Mouse (Mus musculus): ENCODE measurements at regions not wholly inside any gene's neighbourhood (a gene's known extent, or its start where the extent isn't known, plus 50 kb on each side); places are given as distances from the start of the nearest gene placed in this dataset.

GRCm38 (mm10) chr17:44410961-44411360 is 222.6 kb downstream of the Clic5 start:
- no peak overlapping the region for H3K4me3 ChIP-seq (ENCODE audit: insufficient read depth, low read length)
- no peaks in the 10 kb centered on the region for H3K4me1 ChIP-seq (ENCODE audit: control insufficient read depth, insufficient read depth, low read length)
- H3K27ac ChIP-seq (ENCODE audit: insufficient read depth, low read depth, low read length): no peak overlapping the region
- TF ChIP-seq POLR2A (IDR thresholded peaks at IDR 0.05; ENCODE audit: borderline replicate concordance, low read depth, low read length): no peak
- no peak for TF ChIP-seq CTCF (IDR thresholded peaks at IDR 0.05; ENCODE audit: low read depth, low read length)

- Histone ChIP-seq H3K27ac (ENCODE audit: insufficient read depth, low read depth, low read length) (no peak overlapping the region), H3K4me3 (ENCODE audit: insufficient read depth, low read length) (no peak overlapping the region), H3K4me1 (ENCODE audit: control insufficient read depth, insufficient read depth, low read length) (peaks cover 10% of the 10 kb centered on the region)
- TF ChIP-seq CTCF (IDR thresholded peaks at IDR 0.05; ENCODE audit: low read depth, low read length) (no peak), POLR2A (IDR thresholded peaks at IDR 0.05; ENCODE audit: borderline replicate concordance, low read depth, low read length) (no peak)
Observed at GRCm38 (mm10) chr17:44418676-44419404, 230.5 kb downstream of the Clic5 start.

- no peak for TF ChIP-seq CTCF (IDR thresholded peaks at IDR 0.05; ENCODE audit: low read depth, low read length)
- TF ChIP-seq POLR2A (IDR thresholded peaks at IDR 0.05; ENCODE audit: borderline replicate concordance, low read depth, low read length): no peak
- Histone ChIP-seq H3K4me1 (ENCODE audit: control insufficient read depth, insufficient read depth, low read length) (peaks cover 10% of the 10 kb centered on the region), H3K27ac (ENCODE audit: insufficient read depth, low read depth, low read length) (no peak overlapping the region), H3K4me3 (ENCODE audit: insufficient read depth, low read length) (no peak overlapping the region)
Observed at GRCm38 (mm10) chr17:44419405-44419729, 231.0 kb downstream of the Clic5 start.

GRCm38 (mm10) chr17:44420098-44421070 is 232.0 kb downstream of the Clic5 start:
- Histone ChIP-seq H3K4me1 (ENCODE audit: control insufficient read depth, insufficient read depth, low read length) (peaks cover 10% of the 10 kb centered on the region), H3K27ac (ENCODE audit: insufficient read depth, low read depth, low read length) (no peak overlapping the region), H3K4me3 (ENCODE audit: insufficient read depth, low read length) (no peak overlapping the region)
- TF ChIP-seq POLR2A (IDR thresholded peaks at IDR 0.05; ENCODE audit: borderline replicate concordance, low read depth, low read length): no peak
- TF ChIP-seq CTCF (IDR thresholded peaks at IDR 0.05; ENCODE audit: low read depth, low read length): no peak

GRCm38 (mm10) chr17:44422161-44422560 is 233.8 kb downstream of the Clic5 start:
- Histone ChIP-seq H3K4me1 (ENCODE audit: control insufficient read depth, insufficient read depth, low read length) (peaks cover 10% of the 10 kb centered on the region), H3K4me3 (ENCODE audit: insufficient read depth, low read length) (no peak overlapping the region), H3K27ac (ENCODE audit: insufficient read depth, low read depth, low read length) (no peak overlapping the region)
- TF ChIP-seq POLR2A (IDR thresholded peaks at IDR 0.05; ENCODE audit: borderline replicate concordance, low read depth, low read length) (no peak), CTCF (IDR thresholded peaks at IDR 0.05; ENCODE audit: low read depth, low read length) (no peak)

GRCm38 (mm10) chr17:44422865-44423264 is 234.5 kb downstream of the Clic5 start:
- H3K27ac ChIP-seq (ENCODE audit: insufficient read depth, low read depth, low read length): no peak overlapping the region
- H3K4me1 ChIP-seq (ENCODE audit: control insufficient read depth, insufficient read depth, low read length): peaks cover 10% of the 10 kb centered on the region
- TF ChIP-seq CTCF (IDR thresholded peaks at IDR 0.05; ENCODE audit: low read depth, low read length) (no peak), POLR2A (IDR thresholded peaks at IDR 0.05; ENCODE audit: borderline replicate concordance, low read depth, low read length) (no peak)
- H3K4me3 ChIP-seq (ENCODE audit: insufficient read depth, low read length): no peak overlapping the region

- Histone ChIP-seq H3K4me1 (ENCODE audit: control insufficient read depth, insufficient read depth, low read length) (peaks cover 8% of the 10 kb centered on the region), H3K27ac (ENCODE audit: insufficient read depth, low read depth, low read length) (no peak overlapping the region), H3K4me3 (ENCODE audit: insufficient read depth, low read length) (no peak overlapping the region)
- no peak for TF ChIP-seq POLR2A (IDR thresholded peaks at IDR 0.05; ENCODE audit: borderline replicate concordance, low read depth, low read length)
- TF ChIP-seq CTCF (IDR thresholded peaks at IDR 0.05; ENCODE audit: low read depth, low read length): no peak
Observed at GRCm38 (mm10) chr17:44423471-44423985, 235.1 kb downstream of the Clic5 start.

GRCm38 (mm10) chr17:44432524-44433295 is 244.3 kb downstream of the Clic5 start:
- 0 out of 2 replicates have a peak, but pooled peaks cover 5% of the 10 kb centered on the region for H3K4me1 ChIP-seq (ENCODE audit: control insufficient read depth, insufficient read depth, low read length)
- no peak for TF ChIP-seq CTCF (IDR thresholded peaks at IDR 0.05; ENCODE audit: low read depth, low read length)
- TF ChIP-seq POLR2A (IDR thresholded peaks at IDR 0.05; ENCODE audit: borderline replicate concordance, low read depth, low read length): no peak
- H3K27ac ChIP-seq (ENCODE audit: insufficient read depth, low read depth, low read length): peak overlapping the region; percentile 50
- H3K4me3 ChIP-seq (ENCODE audit: insufficient read depth, low read length): peak overlapping the region; percentile 38

GRCm38 (mm10) chr17:44433296-44433653 is 244.9 kb downstream of the Clic5 start:
- H3K4me3 ChIP-seq (ENCODE audit: insufficient read depth, low read length): no peak overlapping the region
- peak overlapping the region; percentile 35; the same call in 1 of the 2 replicates for H3K27ac ChIP-seq (ENCODE audit: insufficient read depth, low read depth, low read length)
- H3K4me1 ChIP-seq (ENCODE audit: control insufficient read depth, insufficient read depth, low read length): 0 out of 2 replicates have a peak, but pooled peaks cover 5% of the 10 kb centered on the region
- TF ChIP-seq POLR2A (IDR thresholded peaks at IDR 0.05; ENCODE audit: borderline replicate concordance, low read depth, low read length) (no peak), CTCF (IDR thresholded peaks at IDR 0.05; ENCODE audit: low read depth, low read length) (no peak)
